Mouse (Mus musculus) erythroid progenitor cell, adult 5-6 weeks (primary cell): Measurements from ENCODE around the gene Ylpm1. TPM values are rescaled to one million over a fixed set of nuclear protein-coding genes. Genes with fewer than 3 reads are reported as not detected.

ENCODE experiments used
- ATAC-seq: replicated peaks from 2 replicates; pipeline ENCODE4 v1.8.0; 2016; ENCODE audit warnings: moderate number of reproducible peaks, mild to moderate bottlenecking, moderate TSS enrichment, inconsistent platforms; ENCODE audit not compliant: poor library complexity, low FRiP score, severe bottlenecking
- total RNA-seq, 2 experiments: library from RNA; stranded (forward) in 1 of 2; stranded (reverse) in 1 of 2; fragments of 150-400 nt in 1 of 2; fragments of 186-747, 209-891 nt in 1 of 2; gene quantifications; 2 replicates each; pipeline versions ENCODE4 v1.2.3 to v1.2.4; 2015 to 2017; ENCODE audit warnings: low replicate concordance in 2 of 2

Ylpm1 gene
- total RNA-seq, 2 experiments from 2014 or later: 52.5 to 72.1 TPM

GRCm38 (mm10) chr12:85104789-85105188 lies 108.7 kb downstream of the Ylpm1 start:
- no peak for ATAC-seq

- ATAC-seq: no peak
Measured at GRCm38 (mm10) chr12:85106292-85106691, 110.2 kb downstream of the Ylpm1 start.

GRCm38 (mm10) chr12:85108643-85109042 lies 112.5 kb downstream of the Ylpm1 start:
- ATAC-seq: no peak

- ATAC-seq: no peak
Measured at GRCm38 (mm10) chr12:85109426-85109825, 113.3 kb downstream of the Ylpm1 start.

GRCm38 (mm10) chr12:85110011-85110697 lies 114.0 kb downstream of the Ylpm1 start:
- peak; percentile 76 for ATAC-seq

GRCm38 (mm10) chr12:85110698-85111592 lies 114.8 kb downstream of the Ylpm1 start, which contains the start of the genes Prox2 and Dlst:
Prox2 (minus strand) TSS chr12:85110759.
Dlst (plus strand) TSS chr12:85110833.
- peak; percentile 92 for ATAC-seq

- no peak for ATAC-seq
Measured at GRCm38 (mm10) chr12:85112550-85113251, 116.6 kb downstream of the Ylpm1 start.

GRCm38 (mm10) chr12:85113337-85113736 lies 117.2 kb downstream of the Ylpm1 start:
- ATAC-seq: no peak

GRCm38 (mm10) chr12:85113917-85114316 lies 117.8 kb downstream of the Ylpm1 start:
- no peak for ATAC-seq

- no peak for ATAC-seq
Measured at GRCm38 (mm10) chr12:85115678-85116077, 119.6 kb downstream of the Ylpm1 start.

Other genes starting within 250 kb of the Ylpm1 start
- 42.5 and 44.9 TPM in 2 replicates for gene Npc2, start 223.2 kb upstream of the Ylpm1 start, total RNA-seq (2015; ENCODE audit: low replicate concordance)
- gene Npc2, start 223.2 kb upstream of the Ylpm1 start, total RNA-seq (2017; ENCODE audit: low replicate concordance): 19.3 and 22.6 TPM in 2 replicates
- 254 and 272 TPM in 2 replicates for gene Isca2, start 223.1 kb upstream of the Ylpm1 start, total RNA-seq (2015; ENCODE audit: low replicate concordance)
- 80.6 and 121 TPM in 2 replicates for gene Isca2, start 223.1 kb upstream of the Ylpm1 start, total RNA-seq (2017; ENCODE audit: low replicate concordance)
- gene Ltbp2, start 119.8 kb upstream of the Ylpm1 start, total RNA-seq (2015; ENCODE audit: low replicate concordance): 1.3 TPM in 1 of 2 replicates, not detected in the other
- gene Ltbp2, start 119.8 kb upstream of the Ylpm1 start, total RNA-seq (2017; ENCODE audit: low replicate concordance): 0.77 and 3.3 TPM in 2 replicates
- 59.5 and 73.8 TPM in 2 replicates for gene Fcf1, start 25.4 kb upstream of the Ylpm1 start, total RNA-seq (2015; ENCODE audit: low replicate concordance)
- 21.8 and 66.6 TPM in 2 replicates for gene Fcf1, start 25.4 kb upstream of the Ylpm1 start, total RNA-seq (2017; ENCODE audit: low replicate concordance)
- gene Arel1, start 25.4 kb upstream of the Ylpm1 start, total RNA-seq (2015; ENCODE audit: low replicate concordance): 61.2 and 62.3 TPM in 2 replicates
- 58.8 and 73.4 TPM in 2 replicates for gene Arel1, start 25.4 kb upstream of the Ylpm1 start, total RNA-seq (2017; ENCODE audit: low replicate concordance)
- gene Prox2, start 114.4 kb downstream of the Ylpm1 start, total RNA-seq (2015; ENCODE audit: low replicate concordance): 7.5 and 14.1 TPM in 2 replicates
- gene Prox2, start 114.4 kb downstream of the Ylpm1 start, total RNA-seq (2017; ENCODE audit: low replicate concordance): 6.0 and 21.6 TPM in 2 replicates
- 106 and 118 TPM in 2 replicates for gene Dlst, start 114.5 kb downstream of the Ylpm1 start, total RNA-seq (2015; ENCODE audit: low replicate concordance)
- gene Dlst, start 114.5 kb downstream of the Ylpm1 start, total RNA-seq (2017; ENCODE audit: low replicate concordance): 181 and 293 TPM in 2 replicates
- gene Rps6kl1, start 154.9 kb downstream of the Ylpm1 start, total RNA-seq (2015; ENCODE audit: low replicate concordance): not detected in 2 replicates
- gene Rps6kl1, start 154.9 kb downstream of the Ylpm1 start, total RNA-seq (2017; ENCODE audit: low replicate concordance): not detected in 2 replicates
- gene Pgf, start 181.5 kb downstream of the Ylpm1 start, total RNA-seq (2015; ENCODE audit: low replicate concordance): not detected in 2 replicates
- 0.39 TPM in 1 of 2 replicates, not detected in the other for gene Pgf, start 181.5 kb downstream of the Ylpm1 start, total RNA-seq (2017; ENCODE audit: low replicate concordance)
- 10.9 and 12.3 TPM in 2 replicates for gene Eif2b2, start 223.2 kb downstream of the Ylpm1 start, total RNA-seq (2015; ENCODE audit: low replicate concordance)
- gene Eif2b2, start 223.2 kb downstream of the Ylpm1 start, total RNA-seq (2017; ENCODE audit: low replicate concordance): 30.0 and 48.4 TPM in 2 replicates